Mouse (Mus musculus) erythroblast, embryonic 14.5 days (primary cell): ENCODE data around the gene Klhl21.

Experiments
- GATA1 ChIP-seq: IDR thresholded peaks from 2 replicates; pipeline ENCODE4 v1.6.1; 2012; ENCODE audit warnings: low read length, inconsistent platforms, mixed read lengths
- TAL1 ChIP-seq: IDR thresholded peaks from 3 replicates; pipeline ENCODE4 v1.6.1; 2012; ENCODE audit warnings: low read length, inconsistent platforms, mixed read lengths

DNA sequence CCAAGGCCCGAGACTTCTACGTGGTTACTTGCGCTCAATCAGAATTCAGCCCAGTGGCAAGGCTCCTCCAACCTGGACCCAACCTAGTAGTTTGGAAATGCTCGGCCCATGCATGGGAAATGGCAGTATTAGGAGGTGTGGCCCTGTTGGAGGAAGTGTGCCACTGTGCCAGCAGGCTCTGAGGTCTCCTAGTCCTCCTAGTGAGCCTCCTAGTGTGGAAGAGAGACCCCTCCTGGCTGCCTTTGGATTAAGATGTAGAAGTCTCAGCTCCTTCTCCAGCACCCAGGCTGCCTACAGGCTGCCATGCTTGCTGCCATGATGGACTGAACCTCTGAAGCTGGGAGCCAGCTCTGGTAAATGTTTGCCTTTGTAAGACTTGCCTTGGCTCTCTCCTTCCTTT is 21.4 kb downstream of the Klhl21 start:
- TF ChIP-seq GATA1 (no peak), TAL1 (no peak)
